Mouse (Mus musculus): ENCODE measurements around the gene Dppa4.

- TF ChIP-seq POLR2A (IDR thresholded peaks at IDR 0.05; ENCODE audit: borderline replicate concordance, low read depth, low read length) (no peak), CTCF (IDR thresholded peaks at IDR 0.05; ENCODE audit: low read depth, low read length) (no peak)
Observed at GRCm38 (mm10) chr16:48265856-48266255, 17.7 kb upstream of the Dppa4 start.
